Mouse (Mus musculus) limb, embryonic 14.5 days (tissue): Measurements from ENCODE around the gene Rtf2. TPM values are rescaled to one million over a fixed set of nuclear protein-coding genes. Genes with fewer than 3 reads are reported as not detected.

ENCODE experiments used
- ATAC-seq: fragments of 200-750 bp; cut with Nextera tagmentation; 2 replicates; pipeline ENCODE4 v1.8.0; 2017; ENCODE audit warnings: low read depth, moderate number of reproducible peaks, moderate TSS enrichment; ENCODE audit not compliant: low FRiP score
- DNase-seq: peaks from one replicate; pipeline ENCODE4 v3.0.0-alpha.2; 2015; ENCODE audit warnings: low spot score
- H3K27ac ChIP-seq: fragments of 300-500 bp; sonication (generic); replicated peaks from 2 replicates; pipeline ENCODE4 v1.5.1; 2014; ENCODE audit warnings: low read depth, mild to moderate bottlenecking, low read length, moderate library complexity, mixed read lengths
- H3K27me3 ChIP-seq: fragments of 300-500 bp; sonication (generic); 2 replicates; pipeline ENCODE4 v1.6.1; 2014; ENCODE audit warnings: low read length, mixed read lengths; ENCODE audit not compliant: control insufficient read depth, insufficient read depth
- H3K36me3 ChIP-seq: fragments of 300-500 bp; sonication (generic); 2 replicates; pipeline ENCODE4 v1.6.1; 2014; ENCODE audit warnings: mild to moderate bottlenecking, low read length, moderate library complexity, mixed read lengths; ENCODE audit not compliant: control insufficient read depth, insufficient read depth
- H3K4me1 ChIP-seq: fragments of 300-500 bp; sonication (generic); 2 replicates; pipeline ENCODE4 v1.6.1; 2014; ENCODE audit warnings: antibody characterized with exemption, low read length, mixed read lengths; ENCODE audit not compliant: control insufficient read depth, insufficient read depth
- H3K4me2 ChIP-seq: fragments of 300-500 bp; sonication (generic); replicated peaks from 2 replicates; pipeline ENCODE4 v1.6.1; 2014; ENCODE audit warnings: low read depth, mild to moderate bottlenecking, low read length, moderate library complexity; ENCODE audit not compliant: severe bottlenecking
- H3K4me3 ChIP-seq: fragments of 300-500 bp; sonication (generic); replicated peaks from 2 replicates; pipeline ENCODE4 v1.5.1; 2014; ENCODE audit warnings: low read length
- H3K9ac ChIP-seq: fragments of 300-500 bp; sonication (generic); 2 replicates; pipeline ENCODE4 v1.6.1; 2014; ENCODE audit warnings: mild to moderate bottlenecking, low read depth, low read length, moderate library complexity; ENCODE audit not compliant: severe bottlenecking
- H3K9me3 ChIP-seq: fragments of 300-500 bp; sonication (generic); 2 replicates; pipeline ENCODE4 v1.6.1; 2016; ENCODE audit warnings: low read length; ENCODE audit not compliant: control insufficient read depth
- POLR2A ChIP-seq: fragments of 200-500 bp; IDR thresholded peaks from 2 replicates; pipeline ENCODE4 v1.8.0; 2012; ENCODE audit warnings: inconsistent platforms, mild to moderate bottlenecking, moderate library complexity, borderline replicate concordance; ENCODE audit not compliant: insufficient read depth, insufficient read length; ENCODE audit errors: extremely low read depth
- WGBS: fragments of 180-500 bp; shearing (Covaris S2); extraction: QIAGEN DNeasy Blood & Tissue Kit; methylation state at CpG from one replicate; pipeline ENCODE4 v1.1.7; 2014; 5-methylcytosine and 5-hydroxymethylcytosine counted together
- polyA plus RNA-seq, 2 experiments: library from polyadenylated mRNA; depleted of rRNA in 1 of 2; stranded (reverse) in 1 of 2; unstranded in 1 of 2; fragments of >200 nt; fragmentation: Nextera tagmentation in 1 of 2; extraction: Ambion mirVana in 1 of 2; gene quantifications; 2 replicates each; pipeline versions ENCODE4 v1.2.1 to v1.2.3; 2012 to 2014

Gene Rtf2
- polyA plus RNA-seq, 2 experiments: 45.9 to 69.9 TPM

DNA sequence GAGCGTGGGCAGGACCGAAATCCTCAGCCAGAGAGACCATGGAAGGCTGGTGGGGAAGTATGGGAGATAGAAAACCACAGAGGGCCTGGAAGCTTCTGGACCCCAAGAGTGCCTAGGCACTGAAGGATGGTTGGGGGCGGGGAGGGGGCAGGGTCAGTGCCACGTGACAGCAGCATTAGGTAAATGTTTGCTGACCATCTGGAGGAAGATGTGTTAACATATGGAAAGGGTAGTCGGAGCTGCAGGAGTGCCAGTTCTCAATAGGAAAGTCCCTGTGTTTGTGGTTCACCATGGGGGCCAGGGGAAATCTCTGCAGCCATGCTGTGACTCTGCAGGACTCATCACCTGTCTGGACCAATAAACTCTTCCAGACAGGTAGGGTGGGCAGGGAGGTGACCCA, 26.5 kb upstream of the Rtf2 start:
- WGBS: 56% methylated on average over 5 of the region's 5 CpGs

GRCm38 (mm10) chr2:172416218-172416617, 24.1 kb upstream of the Rtf2 start:
- DNase-seq (no peak), ATAC-seq (no peak)
- Histone ChIP-seq H3K27me3 (no peaks in the 10 kb centered on the region), H3K9ac (no peak overlapping the region), H3K27ac (no peak overlapping the region), H3K9me3 (no peaks in the 10 kb centered on the region), H3K4me2 (no peak overlapping the region), H3K4me1 (no peaks in the 10 kb centered on the region), H3K36me3 (no peaks in the 10 kb centered on the region), H3K4me3 (no peak overlapping the region)
- WGBS: 70% methylated on average over 12 of the region's 12 CpGs
- no peak for TF ChIP-seq POLR2A

More for the DNA sequence above, 26.5 kb upstream of the Rtf2 start:
- Histone ChIP-seq H3K9me3 (no peaks in the 10 kb centered on the region), H3K27ac (no peak overlapping the region), H3K4me3 (no peak overlapping the region), H3K27me3 (no peaks in the 10 kb centered on the region), H3K4me1 (no peaks in the 10 kb centered on the region), H3K36me3 (no peaks in the 10 kb centered on the region), H3K4me2 (no peak overlapping the region), H3K9ac (no peak overlapping the region)
- no peak for DNase-seq
- no peak for ATAC-seq
- no peak for TF ChIP-seq POLR2A

GRCm38 (mm10) chr2:172416876-172417275, 23.5 kb upstream of the Rtf2 start:
- Histone ChIP-seq H3K4me3 (no peak overlapping the region), H3K9me3 (no peaks in the 10 kb centered on the region), H3K27ac (no peak overlapping the region), H3K4me2 (no peak overlapping the region), H3K4me1 (no peaks in the 10 kb centered on the region), H3K36me3 (no peaks in the 10 kb centered on the region), H3K27me3 (no peaks in the 10 kb centered on the region), H3K9ac (no peak overlapping the region)
- ATAC-seq (no peak), DNase-seq (no peak)
- no peak for TF ChIP-seq POLR2A
- 84% methylated on average over 5 of the region's 5 CpGs for WGBS

GRCm38 (mm10) chr2:172418208-172418607, 22.1 kb upstream of the Rtf2 start:
- Histone ChIP-seq H3K4me3 (no peak overlapping the region), H3K27me3 (no peaks in the 10 kb centered on the region), H3K4me1 (no peaks in the 10 kb centered on the region), H3K36me3 (no peaks in the 10 kb centered on the region), H3K9ac (no peak overlapping the region), H3K27ac (no peak overlapping the region), H3K4me2 (no peak overlapping the region), H3K9me3 (no peaks in the 10 kb centered on the region)
- ATAC-seq (no peak), DNase-seq (no peak)
- 91% methylated on average over 5 of the region's 5 CpGs for WGBS
- no peak for TF ChIP-seq POLR2A

GRCm38 (mm10) chr2:172430609-172431008, 9.7 kb upstream of the Rtf2 start:
- DNase-seq (peak; percentile 39), ATAC-seq (no peak)
- no peaks in the 10 kb centered on the region for H3K9me3 ChIP-seq
- H3K9ac ChIP-seq: no peak overlapping the region
- H3K36me3 ChIP-seq: no peaks in the 10 kb centered on the region
- WGBS: 89% methylated on average over 1 of the region's 1 CpGs
- TF ChIP-seq POLR2A: no peak
- H3K27me3 ChIP-seq: no peaks in the 10 kb centered on the region
- H3K4me3 ChIP-seq: no peak overlapping the region
- H3K4me2 ChIP-seq: no peak overlapping the region
- no peaks in the 10 kb centered on the region for H3K4me1 ChIP-seq
- H3K27ac ChIP-seq: no peak overlapping the region

DNA sequence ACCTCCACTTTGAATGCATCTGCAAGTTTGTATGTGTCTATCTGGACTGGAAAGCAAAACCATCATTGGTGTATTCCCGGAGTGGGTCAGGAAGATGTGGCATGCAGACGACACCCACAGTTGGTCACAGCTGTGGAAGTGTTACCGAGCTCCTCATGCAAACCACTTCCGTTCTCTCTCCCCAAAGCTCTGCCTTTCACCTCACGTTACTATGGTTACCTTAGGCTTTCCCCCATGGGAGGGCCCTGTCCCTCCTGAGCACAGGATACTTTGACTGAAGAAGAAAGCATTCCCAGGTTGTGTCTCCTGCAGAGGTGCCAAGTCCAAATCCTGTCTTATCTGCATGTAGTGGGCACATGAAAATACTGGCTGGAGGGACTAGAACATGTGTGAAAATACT, 6.6 kb upstream of the Rtf2 start:
- Histone ChIP-seq H3K9me3 (no peaks in the 10 kb centered on the region), H3K36me3 (no peaks in the 10 kb centered on the region), H3K4me3 (no peak overlapping the region), H3K27ac (no peak overlapping the region), H3K9ac (no peak overlapping the region), H3K4me1 (no peaks in the 10 kb centered on the region), H3K27me3 (no peaks in the 10 kb centered on the region), H3K4me2 (no peak overlapping the region)
- DNase-seq (no peak), ATAC-seq (no peak)
- 41% methylated on average over 5 of the region's 5 CpGs for WGBS
- TF ChIP-seq POLR2A: no peak
